Mouse (Mus musculus) erythroblast, adult 5-6 weeks (primary cell): ENCODE measurements around the gene Slc6a19. TPM values are rescaled to one million over a fixed set of nuclear protein-coding genes. Genes with fewer than 3 reads are reported as not detected.

Experiments
- ATAC-seq: replicated peaks from 2 replicates; pipeline ENCODE4 v1.8.0; 2016; ENCODE audit warnings: moderate number of reproducible peaks, mild to moderate bottlenecking, moderate TSS enrichment, inconsistent platforms; ENCODE audit not compliant: poor library complexity, low FRiP score, severe bottlenecking
- total RNA-seq, 2 experiments: library from RNA; stranded (forward) in 1 of 2; stranded (reverse) in 1 of 2; fragments of 150-400 nt in 1 of 2; fragments of 200-764, 138-1000 nt in 1 of 2; gene quantifications; 2 replicates each; pipeline versions ENCODE4 v1.2.3 to v1.2.4; 2015 to 2017; ENCODE audit warnings: low replicate concordance in 2 of 2

The Slc6a19 gene
- total RNA-seq, 2 experiments from 2014 or later, result not detected

GRCm38 (mm10) chr13:73679311-73679710 lies 25.4 kb downstream of the Slc6a19 start:
- ATAC-seq, result no peak

- no peak for ATAC-seq
Observed at GRCm38 (mm10) chr13:73677853-73678252, 26.8 kb downstream of the Slc6a19 start, which contains the start of gene Slc6a18. Gene Slc6a18 (minus strand): TSS chr13:73678023.

- ATAC-seq, result no peak
Observed at GRCm38 (mm10) chr13:73675161-73675560, 29.5 kb downstream of the Slc6a19 start.

GRCm38 (mm10) chr13:73660163-73660695 lies 44.4 kb downstream of the Slc6a19 start:
- ATAC-seq, result no peak

GRCm38 (mm10) chr13:73658953-73659352 lies 45.7 kb downstream of the Slc6a19 start:
- no peak for ATAC-seq

GRCm38 (mm10) chr13:73654976-73655375 lies 49.7 kb downstream of the Slc6a19 start:
- no peak for ATAC-seq

GRCm38 (mm10) chr13:73653266-73653665 lies 51.4 kb downstream of the Slc6a19 start:
- ATAC-seq, result no peak

- ATAC-seq, result no peak
Observed at GRCm38 (mm10) chr13:73646397-73647087, 58.1 kb downstream of the Slc6a19 start.

GRCm38 (mm10) chr13:73641296-73641695 lies 63.4 kb downstream of the Slc6a19 start:
- no peak for ATAC-seq

- ATAC-seq, result no peak
Observed at GRCm38 (mm10) chr13:73637826-73638225, 66.8 kb downstream of the Slc6a19 start.

GRCm38 (mm10) chr13:73631837-73632236 lies 72.8 kb downstream of the Slc6a19 start:
- no peak for ATAC-seq

Other genes with a start within 250 kb of the Slc6a19 start
- 72.5 and 89.3 TPM in 2 replicates for gene Lpcat1, start 237.7 kb downstream of the Slc6a19 start, total RNA-seq (2015; ENCODE audit: low replicate concordance)
- gene Lpcat1, start 237.7 kb downstream of the Slc6a19 start, total RNA-seq (2017; ENCODE audit: low replicate concordance), result 176 and 246 TPM in 2 replicates
- gene Slc6a3, start 168.1 kb downstream of the Slc6a19 start, total RNA-seq (2015; ENCODE audit: low replicate concordance), result not detected in 2 replicates
- 0.17 and 0.28 TPM in 2 replicates for gene Slc6a3, start 168.1 kb downstream of the Slc6a19 start, total RNA-seq (2017; ENCODE audit: low replicate concordance)
- gene Clptm1l, start 100.9 kb downstream of the Slc6a19 start, total RNA-seq (2015; ENCODE audit: low replicate concordance), result 70.8 and 134 TPM in 2 replicates
- 17.3 and 20.3 TPM in 2 replicates for gene Clptm1l, start 100.9 kb downstream of the Slc6a19 start, total RNA-seq (2017; ENCODE audit: low replicate concordance)
- not detected in 2 replicates for gene Tert, start 78.0 kb downstream of the Slc6a19 start, total RNA-seq (2015; ENCODE audit: low replicate concordance)
- gene Tert, start 78.0 kb downstream of the Slc6a19 start, total RNA-seq (2017; ENCODE audit: low replicate concordance), result not detected in 2 replicates
- gene Slc6a18, start 26.8 kb downstream of the Slc6a19 start, total RNA-seq (2015; ENCODE audit: low replicate concordance), result not detected in 2 replicates
- gene Slc6a18, start 26.8 kb downstream of the Slc6a19 start, total RNA-seq (2017; ENCODE audit: low replicate concordance), result not detected in 2 replicates
- 0.58 and 8.4 TPM in 2 replicates for gene Slc12a7, start 28.2 kb upstream of the Slc6a19 start, total RNA-seq (2015; ENCODE audit: low replicate concordance)
- 0.43 and 0.56 TPM in 2 replicates for gene Slc12a7, start 28.2 kb upstream of the Slc6a19 start, total RNA-seq (2017; ENCODE audit: low replicate concordance)
- not detected in 2 replicates for gene Nkd2, start 142.8 kb upstream of the Slc6a19 start, total RNA-seq (2015; ENCODE audit: low replicate concordance)
- gene Nkd2, start 142.8 kb upstream of the Slc6a19 start, total RNA-seq (2017; ENCODE audit: low replicate concordance), result not detected in 2 replicates
- 6.1 and 6.5 TPM in 2 replicates for gene Trip13, start 232.9 kb upstream of the Slc6a19 start, total RNA-seq (2015; ENCODE audit: low replicate concordance)
- 11.7 and 14.9 TPM in 2 replicates for gene Trip13, start 232.9 kb upstream of the Slc6a19 start, total RNA-seq (2017; ENCODE audit: low replicate concordance)
- gene Brd9, start 232.9 kb upstream of the Slc6a19 start, total RNA-seq (2015; ENCODE audit: low replicate concordance), result 12.3 and 17.1 TPM in 2 replicates
- 32.5 and 37.6 TPM in 2 replicates for gene Brd9, start 232.9 kb upstream of the Slc6a19 start, total RNA-seq (2017; ENCODE audit: low replicate concordance)